Mouse (Mus musculus) adrenal gland, postnatal 4 days (tissue): ENCODE results near the gene Rtkn. TPM values are rescaled to one million over a fixed set of nuclear protein-coding genes. Genes with fewer than 3 reads are reported as not detected.
A peak's percentile ranks its signal among the peaks of the same experiment; 100 is the strongest.
"Not testable (repeated sequence)": the region's sequence is repeated elsewhere in the genome, so short reads cannot be mapped to it uniquely, and the experiment has no call there.

Source experiments
- DNase-seq, 2 experiments: peaks; one replicate each; pipeline ENCODE4 v3.0.0; 2021 to 2022; ENCODE audit warnings: low spot score in 2 of 2, mixed read lengths in 2 of 2
- total RNA-seq, 2 experiments: library from RNA; stranded (reverse); gene quantifications; 2 replicates each; pipeline ENCODE4 v1.2.3; 2021

Gene Rtkn
- total RNA-seq, 2 experiments from 2014 or later, result 36.8 to 40.3 TPM

DNA sequence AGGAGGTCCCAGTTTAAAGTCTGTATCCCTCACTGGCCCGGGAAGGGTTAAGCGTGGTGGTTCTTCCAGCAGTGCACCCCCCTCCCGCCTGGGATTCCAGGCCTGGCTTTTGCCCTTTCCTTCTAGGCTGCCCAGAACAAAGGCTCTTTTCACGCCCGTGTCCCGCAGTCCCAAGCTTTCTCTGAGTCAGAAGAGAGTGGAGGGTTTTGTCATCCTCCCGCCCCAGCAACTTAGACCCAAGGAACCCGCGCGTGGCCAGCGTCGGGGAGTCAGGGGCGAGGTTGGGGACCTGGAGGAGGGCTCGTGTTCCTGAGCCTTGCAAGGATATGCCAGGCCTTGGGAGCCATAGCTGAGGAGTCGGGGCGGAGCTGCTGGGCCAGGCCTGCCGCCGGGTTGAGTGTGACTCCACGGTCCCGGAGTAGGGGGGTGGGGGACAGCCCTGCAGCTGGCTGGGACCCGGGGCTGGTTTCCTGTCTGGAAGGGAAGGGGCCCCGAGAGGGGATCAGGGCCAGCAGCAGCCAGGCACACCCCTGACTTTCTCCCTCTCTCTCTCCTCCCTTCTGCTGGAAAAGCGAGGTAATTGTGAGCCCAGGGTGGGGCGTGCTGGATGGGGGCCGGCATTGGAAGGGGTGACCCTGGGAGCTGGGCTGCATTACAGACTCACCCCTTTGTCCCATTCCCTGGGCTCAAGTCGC lies 1.8 kb downstream of the Rtkn start:
- DNase-seq, result peak in 1 of 2 experiments; percentile 60

DNA sequence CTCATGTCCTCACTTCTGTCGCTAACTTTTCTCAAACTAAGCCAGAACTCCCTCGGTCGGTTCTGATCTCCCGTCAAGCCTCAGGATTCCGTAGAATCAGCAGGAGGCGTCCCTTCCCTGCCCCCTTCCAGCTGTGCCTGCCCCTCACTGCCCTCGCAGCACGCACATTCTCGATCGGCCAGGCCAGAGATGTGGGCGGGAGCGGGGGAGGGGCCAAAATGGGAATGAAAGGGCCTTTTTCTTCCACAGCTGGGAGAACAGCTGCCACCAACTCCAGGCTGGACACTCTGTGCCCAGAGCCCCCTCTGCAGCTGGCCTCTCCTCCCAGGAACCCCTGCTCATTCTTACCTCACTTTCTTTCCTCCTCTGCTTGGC lies 2.3 kb downstream of the Rtkn start:
- DNase-seq, result peak; percentile 71 to 83

DNA sequence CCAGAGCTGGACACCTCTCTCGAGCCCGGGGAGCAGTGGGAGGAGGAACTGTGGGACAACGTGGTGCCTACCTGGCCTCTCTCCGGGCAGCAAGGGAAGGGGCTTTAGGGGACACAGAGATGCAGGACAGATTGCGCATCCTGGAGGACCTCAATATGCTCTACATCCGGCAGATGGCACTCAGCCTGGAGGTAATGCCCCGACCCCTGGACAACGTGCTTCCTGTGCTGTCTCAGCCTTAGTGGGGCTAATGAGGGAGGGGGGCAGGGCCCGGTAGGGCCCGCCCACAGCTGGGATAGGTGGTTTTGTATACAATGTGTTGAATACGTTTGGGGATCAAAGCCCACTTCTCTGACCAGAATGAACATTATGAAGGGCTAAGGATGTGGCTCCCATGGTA lies 2.8 kb downstream of the Rtkn start:
- DNase-seq, result no peak

DNA sequence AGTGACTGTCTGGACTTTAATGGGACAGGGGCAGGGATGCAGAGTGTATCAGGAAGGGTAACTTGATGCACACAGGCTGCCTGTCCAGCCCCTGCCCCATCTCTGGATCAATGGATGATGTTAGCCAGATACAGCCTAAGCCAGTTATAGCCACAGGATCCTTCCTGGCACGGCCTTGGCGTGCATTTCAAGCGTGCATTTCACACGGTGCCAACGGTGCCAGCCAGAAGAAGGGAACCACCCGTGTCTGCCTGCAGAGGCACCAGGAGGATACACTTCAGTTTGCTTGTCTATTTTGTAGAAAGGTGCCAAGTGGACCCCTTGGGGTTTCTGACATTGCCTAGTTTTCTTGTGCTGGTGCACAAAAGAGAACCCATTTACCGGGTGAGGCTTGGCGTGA lies 4.8 kb downstream of the Rtkn start:
- no peak for DNase-seq

DNA sequence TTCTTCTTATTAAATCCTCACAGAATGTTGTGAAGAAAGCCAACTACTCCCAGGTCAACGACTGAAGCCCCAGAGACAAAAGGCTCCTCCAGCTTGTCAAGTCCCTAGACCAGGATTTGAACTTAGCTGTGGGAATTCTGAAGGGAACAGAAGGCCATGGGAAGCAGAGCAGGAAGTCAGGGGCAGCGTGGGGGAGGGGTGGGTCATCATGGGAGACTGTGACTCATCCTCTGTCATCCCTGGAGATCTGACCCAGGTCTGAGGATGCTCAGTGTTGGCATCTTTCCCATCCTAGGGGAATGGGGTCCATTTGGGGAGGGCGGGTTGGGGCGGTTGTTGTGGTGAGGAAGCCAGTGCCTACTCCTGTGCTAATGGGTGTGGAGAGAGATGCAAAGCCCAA lies 6.4 kb downstream of the Rtkn start:
- DNase-seq, result no peak

DNA sequence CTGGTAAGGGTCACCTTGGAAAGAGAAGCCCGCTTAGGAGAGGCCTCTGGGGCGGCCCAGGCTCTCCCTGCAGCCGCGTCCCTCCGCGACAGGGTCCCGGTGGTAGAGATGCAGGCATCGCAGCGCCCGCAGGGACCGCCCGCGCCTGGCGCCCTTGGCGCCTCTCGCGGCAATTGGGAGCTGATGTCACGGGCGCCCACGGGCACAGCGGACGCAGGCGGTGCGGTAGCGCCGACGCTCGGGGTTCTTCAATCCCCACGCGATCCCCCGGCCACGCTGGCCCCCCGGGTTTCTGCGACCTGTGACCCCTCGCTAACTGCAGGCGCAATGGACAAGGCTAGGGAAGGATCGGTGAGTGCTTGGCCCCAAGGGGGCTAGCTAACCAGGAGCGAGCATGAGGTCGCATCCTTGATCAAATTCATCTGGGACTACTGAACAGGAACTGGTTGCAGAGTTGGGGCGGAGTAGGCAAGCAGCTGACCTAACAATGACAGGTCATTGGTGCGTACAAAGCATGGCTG lies 7.0 kb downstream of the Rtkn start:
- DNase-seq, result no peak

DNA sequence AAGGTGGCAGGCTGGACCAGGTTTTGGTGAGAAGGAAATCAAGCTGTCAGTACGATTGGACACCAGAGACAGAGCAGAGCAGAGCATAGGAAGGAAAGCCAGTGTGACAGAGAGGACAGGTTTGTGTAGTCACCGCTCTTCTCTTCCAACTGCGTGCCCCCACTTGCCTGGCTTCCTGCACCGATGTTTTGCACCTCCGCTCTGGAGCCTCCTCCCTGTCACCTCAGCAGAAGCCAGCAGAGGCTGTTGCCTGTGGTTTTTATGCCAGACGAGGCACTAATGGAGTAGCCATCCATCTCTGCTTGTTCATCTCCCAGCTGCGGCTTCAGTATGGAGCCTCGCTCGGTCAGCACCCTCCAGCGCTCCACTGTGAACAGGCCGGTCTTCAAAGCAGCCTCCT lies 7.6 kb downstream of the Rtkn start:
- DNase-seq, result no peak

DNA sequence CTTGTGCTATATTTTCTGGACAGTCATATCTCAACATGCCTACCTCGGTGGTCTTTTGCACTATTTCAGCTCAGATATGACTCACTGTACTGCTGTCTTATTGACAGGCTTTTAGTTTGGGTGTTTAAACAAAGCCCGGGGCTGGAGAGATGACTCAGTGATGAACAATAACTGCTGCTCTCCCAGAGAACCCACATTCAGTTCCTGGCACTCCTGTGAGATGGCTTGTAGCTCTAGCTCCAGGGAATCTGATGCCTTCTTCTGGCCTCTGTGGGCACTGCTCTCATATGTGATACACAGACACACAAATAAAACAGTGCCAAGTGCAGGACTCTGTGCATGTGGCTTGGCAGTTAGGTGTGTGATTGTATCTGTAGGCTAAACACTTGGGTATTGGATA lies 9.9 kb downstream of the Rtkn start:
- DNase-seq, result no peak

DNA sequence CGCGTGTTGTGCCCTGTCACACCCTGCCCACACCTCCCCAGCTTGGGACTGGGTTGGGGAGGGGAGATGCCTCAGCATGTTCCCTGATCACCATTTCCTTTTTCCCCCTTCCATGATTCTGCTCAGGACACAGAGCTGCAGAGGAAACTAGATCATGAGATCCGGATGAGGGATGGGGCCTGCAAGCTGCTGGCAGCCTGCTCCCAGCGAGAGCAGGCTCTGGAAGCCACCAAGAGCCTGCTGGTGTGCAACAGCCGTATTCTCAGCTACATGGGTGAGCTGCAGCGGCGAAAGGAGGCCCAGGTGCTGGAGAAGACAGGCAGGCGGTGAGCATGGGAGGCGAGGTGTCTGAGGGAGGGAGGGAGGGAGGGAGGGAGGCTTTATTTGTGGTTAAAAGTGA lies 10.5 kb downstream of the Rtkn start:
- no peak for DNase-seq

DNA sequence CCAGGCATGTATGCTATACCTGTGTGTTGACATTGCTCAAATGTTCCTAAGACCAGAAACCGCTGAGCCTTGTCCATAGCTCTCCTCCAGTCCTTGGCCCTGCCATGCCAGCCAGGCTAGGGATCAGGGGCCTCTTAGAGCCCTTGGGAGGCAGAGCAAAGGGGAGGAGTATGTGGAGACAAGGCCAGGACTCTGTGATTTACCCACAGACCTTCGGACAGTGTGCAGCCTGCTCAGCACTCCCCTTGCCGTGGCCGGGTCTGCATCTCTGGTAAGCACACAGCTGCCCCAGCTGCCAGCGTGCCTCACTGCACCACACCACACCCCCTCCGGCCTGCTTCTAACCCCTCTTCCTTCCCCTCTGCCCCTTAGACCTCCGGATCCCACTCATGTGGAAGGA lies 12.0 kb downstream of the Rtkn start:
- no peak for DNase-seq

DNA sequence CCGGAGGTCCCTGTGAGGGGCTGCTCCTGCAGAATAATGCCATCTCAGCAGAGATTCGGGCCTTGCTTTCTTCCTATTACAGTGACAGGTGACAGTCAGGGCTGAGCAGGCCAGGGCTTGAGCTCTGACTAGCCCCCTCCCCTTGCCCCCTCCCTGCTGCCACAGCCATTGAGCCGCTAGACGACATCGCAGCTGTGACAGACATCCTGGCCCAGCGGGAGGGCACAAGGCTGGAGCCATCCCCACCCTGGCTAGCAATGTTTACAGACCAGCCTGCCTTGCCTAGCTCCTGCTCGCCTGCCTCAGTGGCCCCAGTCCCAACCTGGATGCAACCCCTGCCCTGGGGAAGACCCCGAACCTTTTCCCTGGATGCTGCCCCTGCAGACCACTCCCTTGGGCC lies 16.5 kb downstream of the Rtkn start:
- DNase-seq, result no peak

DNA sequence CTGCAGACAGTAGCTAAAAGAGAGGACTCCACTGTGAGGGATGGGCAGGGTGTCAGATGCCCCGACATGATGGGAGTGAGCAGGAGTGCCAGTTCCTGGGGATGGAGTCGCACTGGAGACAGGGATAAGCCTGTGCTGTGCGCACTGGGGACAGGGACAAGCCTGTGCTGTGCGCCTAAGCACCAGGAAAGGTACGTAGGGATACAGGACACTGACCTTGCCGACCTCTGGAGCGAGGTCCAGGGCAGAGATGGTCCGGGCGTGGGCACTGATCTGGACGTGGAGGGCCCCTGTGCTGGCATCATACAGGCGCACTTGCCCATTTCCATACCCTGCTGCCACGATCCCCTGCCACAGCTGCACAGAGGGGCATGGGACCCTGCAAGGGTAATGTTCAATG lies 17.8 kb downstream of the Rtkn start:
- no peak for DNase-seq

DNA sequence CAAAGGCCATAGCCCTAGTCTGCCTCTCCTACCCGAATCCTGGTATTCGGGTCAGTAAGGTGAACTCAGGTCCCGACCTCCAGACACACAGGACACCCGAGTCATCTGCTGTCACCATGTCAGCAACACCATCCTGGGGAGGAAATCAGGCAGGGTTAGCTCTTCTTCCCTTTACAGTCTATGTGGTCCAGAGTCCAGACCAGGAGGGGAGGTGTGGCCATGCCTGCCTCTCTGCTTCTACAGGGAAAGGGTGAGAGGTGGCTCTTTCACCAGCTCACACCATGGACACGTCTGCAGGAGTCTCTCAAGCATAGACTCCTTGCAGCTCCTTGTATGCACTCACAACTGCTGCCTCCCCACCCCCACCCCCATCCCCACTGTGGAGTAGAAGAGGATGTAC lies 18.2 kb downstream of the Rtkn start:
- no peak for DNase-seq

DNA sequence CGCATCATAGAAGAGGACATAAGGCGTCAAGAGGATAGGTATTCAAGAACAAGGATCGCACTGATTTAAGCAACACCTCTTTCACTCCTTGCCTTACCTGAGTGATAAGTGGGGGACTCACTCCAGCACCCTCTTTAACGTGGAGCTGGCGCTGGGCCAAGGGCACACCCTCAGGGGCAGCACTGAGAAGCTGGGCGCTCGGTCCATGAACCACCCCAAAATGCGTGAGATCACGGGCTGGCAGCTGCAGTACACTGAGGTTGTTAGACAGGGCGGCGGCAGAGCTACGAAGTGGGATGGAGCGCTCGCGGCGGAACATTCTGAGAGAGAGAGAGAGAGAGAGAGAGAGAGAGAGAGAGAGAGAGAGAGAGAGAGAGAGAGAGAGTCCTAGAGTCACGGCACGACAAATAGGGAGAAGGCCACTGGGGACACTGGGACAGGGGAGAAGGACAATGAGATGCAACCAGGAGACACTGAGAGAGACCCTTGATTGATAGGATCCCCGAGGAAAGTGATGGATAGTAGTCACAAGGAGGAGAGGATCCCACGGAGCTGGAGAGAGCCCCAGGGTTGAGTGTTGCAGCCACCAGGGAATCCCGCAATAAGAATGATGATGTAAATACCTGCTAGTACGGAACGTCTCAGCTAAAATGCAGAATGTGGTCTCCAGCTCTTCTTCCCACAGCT lies 20.4 kb downstream of the Rtkn start:
- DNase-seq, result no peak

DNA sequence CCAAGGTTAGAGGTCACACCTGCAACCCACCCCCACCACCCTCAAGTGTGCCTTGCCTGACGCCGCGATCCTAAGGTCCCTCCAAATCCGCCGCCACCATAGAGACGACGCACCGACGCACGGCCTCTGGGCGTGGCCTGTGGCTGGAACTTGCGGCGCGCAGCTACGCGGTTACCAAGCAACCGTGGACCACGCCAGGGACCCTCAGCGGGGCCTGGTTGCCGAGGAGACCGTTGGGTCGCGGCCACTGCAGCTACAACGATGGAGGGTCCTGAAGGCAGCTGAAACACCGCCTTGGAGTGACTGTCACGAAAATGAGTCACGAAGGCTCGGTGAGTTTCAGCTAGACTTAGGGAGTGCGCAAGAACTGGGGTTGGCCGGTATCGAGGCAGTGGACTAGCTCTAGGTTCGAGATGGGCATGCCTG lies 21.0 kb downstream of the Rtkn start, which contains the start of the genes Wdr54 and 1700003E16Rik:
Gene Wdr54 (minus strand): TSS at position 139 of the 426 bp plus-strand sequence.
Gene 1700003E16Rik (plus strand): TSS at position 146 of the 426 bp plus-strand sequence.
- DNase-seq, result no peak

DNA sequence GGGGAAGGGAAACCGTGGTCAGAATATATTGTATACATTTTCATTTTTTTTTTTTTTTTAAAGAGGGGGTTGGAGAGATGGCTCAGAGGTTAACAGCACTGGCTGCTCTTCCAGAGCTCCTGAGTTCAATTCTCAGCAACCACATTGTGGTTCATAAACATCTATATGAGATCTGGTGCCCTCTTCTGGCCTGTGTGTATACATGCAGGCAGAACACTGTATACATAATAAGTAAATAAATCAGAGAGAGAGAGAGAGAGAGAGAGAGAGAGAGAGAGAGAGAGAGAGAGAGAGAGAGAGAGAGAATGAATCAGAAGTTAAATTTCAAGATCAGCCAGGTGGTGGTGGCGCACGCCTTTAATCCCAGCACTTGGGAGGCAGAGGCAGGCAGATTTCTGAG lies 24.2 kb downstream of the Rtkn start:
- not testable (repeated sequence) for DNase-seq

DNA sequence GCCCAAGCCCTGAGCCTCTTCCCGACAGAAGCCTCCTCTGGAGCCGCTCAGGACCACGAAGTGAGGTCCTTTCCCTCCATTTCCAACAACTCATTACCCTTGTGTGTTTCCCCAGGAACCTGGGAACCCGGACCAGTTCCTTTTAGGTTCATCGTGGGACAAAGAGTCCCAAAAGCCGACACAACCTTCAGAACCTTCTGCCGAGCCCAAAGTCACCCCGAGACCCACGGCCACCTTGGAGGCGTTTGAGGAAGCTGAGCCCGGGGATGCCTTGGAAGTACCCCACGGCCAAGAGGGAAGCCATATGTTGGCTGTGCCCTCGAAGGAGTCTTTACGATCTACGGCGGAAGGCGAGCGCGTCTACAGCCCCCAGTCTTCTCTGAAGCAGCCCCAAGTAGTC lies 26.2 kb downstream of the Rtkn start:
- DNase-seq, result no peak

DNA sequence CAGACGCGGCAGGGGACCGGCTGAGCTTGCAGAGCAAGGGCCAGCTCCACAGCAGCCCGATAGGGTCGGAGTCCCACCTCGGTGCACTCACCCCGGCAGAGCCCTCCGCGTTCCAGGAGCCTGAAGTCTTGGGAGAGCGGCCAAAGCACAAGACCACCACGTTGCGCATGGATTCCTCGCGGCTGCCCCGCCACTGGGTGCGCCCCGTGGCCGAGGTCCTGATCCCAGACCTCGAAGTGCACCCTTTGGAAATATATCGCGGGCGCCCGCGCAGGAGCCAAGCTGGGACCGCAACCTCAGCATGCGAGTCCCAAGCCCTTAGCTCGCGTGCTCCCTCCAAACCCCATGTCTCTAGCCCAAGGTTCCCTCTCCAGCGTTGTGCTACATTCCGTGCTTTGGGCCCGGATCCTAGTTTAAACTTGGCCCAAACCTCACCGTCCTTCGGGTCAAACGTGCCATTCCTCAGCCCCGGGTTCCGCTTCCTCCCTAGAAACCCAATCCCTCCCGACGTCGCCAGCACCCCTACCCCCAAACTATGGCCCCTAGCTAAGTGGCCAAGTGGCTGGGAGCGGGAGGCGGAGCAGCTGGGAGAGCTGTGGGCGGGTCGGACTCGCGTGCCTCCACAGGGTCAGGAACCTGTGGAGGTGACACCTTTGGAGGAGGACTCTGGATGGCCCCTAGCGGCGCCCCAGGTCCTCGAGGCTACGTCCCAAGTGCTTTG lies 26.8 kb downstream of the Rtkn start:
- DNase-seq, result no peak

DNA sequence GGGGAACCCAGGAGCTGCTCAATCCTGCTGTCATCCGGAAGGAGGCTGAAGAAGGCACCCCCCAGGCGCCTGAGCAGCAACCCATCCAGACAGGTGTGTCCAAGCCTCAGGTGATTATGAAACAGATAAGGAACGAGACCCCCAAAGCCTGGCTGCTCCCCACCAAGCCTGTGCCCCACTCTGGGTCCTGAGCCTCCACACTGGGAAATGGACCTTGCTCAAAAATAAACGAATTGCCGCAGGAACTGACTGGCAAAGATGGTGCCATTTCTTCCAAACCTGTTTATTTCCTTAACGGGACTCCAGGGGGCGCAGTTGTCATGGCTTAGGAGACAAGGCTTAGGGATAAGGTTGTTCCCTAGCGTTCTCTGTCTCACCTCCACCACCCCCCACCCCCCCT lies 27.4 kb downstream of the Rtkn start:
- DNase-seq, result peak in 1 of 2 experiments; percentile 34

DNA sequence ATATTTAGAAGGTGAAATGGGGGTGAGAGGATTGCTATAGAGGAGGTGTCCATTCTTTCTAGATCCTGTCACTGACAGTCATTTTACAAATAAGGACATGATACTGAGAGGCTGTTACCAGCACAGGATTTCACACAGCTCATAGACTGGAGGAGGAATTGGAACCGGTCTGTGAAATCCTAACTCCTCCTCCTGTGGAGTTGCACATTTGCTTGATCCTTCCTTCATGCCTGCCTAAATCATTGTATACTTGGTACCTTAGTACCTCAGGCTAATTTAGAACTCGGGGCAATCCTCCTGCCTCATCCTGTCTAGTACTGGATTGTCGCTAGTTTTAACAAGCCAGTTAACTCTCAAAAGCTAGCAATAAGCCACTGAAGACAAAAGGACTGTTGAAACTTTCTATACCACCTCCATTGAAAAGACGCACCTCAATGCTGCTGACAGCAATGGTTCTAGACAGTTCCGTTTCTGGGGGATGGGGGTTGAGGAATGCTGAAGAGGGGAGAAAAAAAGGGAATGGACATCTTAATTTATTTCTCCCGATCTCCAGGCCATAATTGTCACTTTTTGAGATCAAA lies 29.9 kb downstream of the Rtkn start:
- no peak for DNase-seq

DNA sequence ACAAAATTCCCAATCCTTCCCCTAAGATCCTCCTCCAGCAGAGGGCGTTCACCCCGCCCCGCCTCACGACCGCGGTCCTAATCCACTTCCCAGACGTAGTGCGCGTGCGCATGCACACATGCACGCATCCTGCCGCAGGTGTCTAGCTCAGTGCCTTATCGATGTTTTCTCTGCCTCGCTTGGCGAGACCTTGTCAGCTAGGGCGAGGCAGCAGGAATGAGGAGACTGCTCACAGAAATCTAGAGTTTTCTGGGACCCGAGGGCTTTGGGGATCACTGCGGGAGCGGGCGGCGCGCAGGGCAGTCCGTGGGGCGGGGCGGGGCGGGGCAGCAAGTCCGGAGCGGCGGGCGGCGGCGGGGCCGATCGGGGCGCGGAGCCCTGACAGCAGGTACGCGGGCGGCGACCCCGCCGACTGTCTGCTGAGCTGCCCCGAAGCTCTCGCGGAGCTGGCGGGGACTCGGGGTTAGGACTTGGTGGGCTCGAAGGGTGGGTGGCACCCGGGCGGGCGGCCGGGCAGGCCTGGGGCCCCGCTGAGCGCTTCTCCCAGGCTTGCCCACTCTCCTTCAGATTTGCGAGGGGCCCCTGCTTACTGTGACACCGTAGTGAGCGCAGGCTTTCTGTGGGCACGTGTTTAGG lies 30.5 kb downstream of the Rtkn start, which contains the start of gene Dctn1:
Gene Dctn1 (plus strand): TSS at position 314 of the 636 bp plus-strand sequence.
- DNase-seq, result peak; percentile 86 to 93
